Mouse (Mus musculus): Measurements from ENCODE around the gene Eno2. TPM values are rescaled to one million over a fixed set of nuclear protein-coding genes. Genes with fewer than 3 reads are reported as not detected.

The Eno2 gene
- polyA plus RNA-seq, 1 experiment from 2014 or later, result 0.39 TPM

MicroRNAs encoded within 50 kb of the gene (microRNA counts, 519-probe panel; counts per million panel counts)
- microRNA mmu-miR-141, result not detected
- 2,369 counts per million, percentile 39 among the panel's probes with 10 or more counts for microRNA mmu-miR-200c

Small RNA genes lying within 50 kb of the gene (microRNA-seq; reads per million reads assigned to microRNA genes)
- gene Mir141 (85.5 reads per million, percentile 51 among the genes with 10 or more reads in this experiment), gene Mir200c (608 reads per million, percentile 72 among the genes with 10 or more reads in this experiment)

Other genes with a start within 250 kb of the Eno2 start
- 47.0 and 59.5 TPM in 2 replicates for gene C1s1, start 227.3 kb downstream of the Eno2 start, polyA plus RNA-seq (2015; fragmentation: Nextera tagmentation; extraction: Ambion mirVana)
- not detected in 2 replicates for gene C1rb, start 199.4 kb downstream of the Eno2 start, polyA plus RNA-seq (2015; fragmentation: Nextera tagmentation; extraction: Ambion mirVana)
- gene C1s2, start 133.6 kb downstream of the Eno2 start, polyA plus RNA-seq (2015; fragmentation: Nextera tagmentation; extraction: Ambion mirVana), result not detected in 2 replicates
- gene Lpcat3, start 106.6 kb downstream of the Eno2 start, polyA plus RNA-seq (2015; fragmentation: Nextera tagmentation; extraction: Ambion mirVana), result 82.0 and 85.6 TPM in 2 replicates
- gene Emg1, start 57.5 kb downstream of the Eno2 start, polyA plus RNA-seq (2015; fragmentation: Nextera tagmentation; extraction: Ambion mirVana), result 122 and 128 TPM in 2 replicates
- gene Phb2, start 57.3 kb downstream of the Eno2 start, polyA plus RNA-seq (2015; fragmentation: Nextera tagmentation; extraction: Ambion mirVana), result 242 and 243 TPM in 2 replicates
- gene Ptpn6, start 31.0 kb downstream of the Eno2 start, polyA plus RNA-seq (2015; fragmentation: Nextera tagmentation; extraction: Ambion mirVana), result 38.1 and 43.7 TPM in 2 replicates
- gene Grcc10, start 28.3 kb downstream of the Eno2 start, polyA plus RNA-seq (2015; fragmentation: Nextera tagmentation; extraction: Ambion mirVana), result 75.9 and 76.4 TPM in 2 replicates
- gene Gm45234, start 13.7 kb downstream of the Eno2 start, polyA plus RNA-seq (2015; fragmentation: Nextera tagmentation; extraction: Ambion mirVana), result not detected in 2 replicates
- gene Atn1, start 13.1 kb downstream of the Eno2 start, polyA plus RNA-seq (2015; fragmentation: Nextera tagmentation; extraction: Ambion mirVana), result 1.3 and 2.0 TPM in 2 replicates
- gene Lrrc23, start 10.1 kb upstream of the Eno2 start, polyA plus RNA-seq (2015; fragmentation: Nextera tagmentation; extraction: Ambion mirVana), result not detected in 2 replicates
- gene Spsb2, start 39.0 kb upstream of the Eno2 start, polyA plus RNA-seq (2015; fragmentation: Nextera tagmentation; extraction: Ambion mirVana), result 9.2 and 9.5 TPM in 2 replicates
- 405 and 414 TPM in 2 replicates for gene Tpi1, start 44.6 kb upstream of the Eno2 start, polyA plus RNA-seq (2015; fragmentation: Nextera tagmentation; extraction: Ambion mirVana)
- gene Usp5, start 59.8 kb upstream of the Eno2 start, polyA plus RNA-seq (2015; fragmentation: Nextera tagmentation; extraction: Ambion mirVana), result 54.9 and 55.4 TPM in 2 replicates
- 192 and 194 TPM in 2 replicates for gene Cdca3, start 59.9 kb upstream of the Eno2 start, polyA plus RNA-seq (2015; fragmentation: Nextera tagmentation; extraction: Ambion mirVana)
- 0.29 and 0.68 TPM in 2 replicates for gene Gnb3, start 70.6 kb upstream of the Eno2 start, polyA plus RNA-seq (2015; fragmentation: Nextera tagmentation; extraction: Ambion mirVana)
- 1.6 TPM in 2 replicates for gene P3h3, start 88.1 kb upstream of the Eno2 start, polyA plus RNA-seq (2015; fragmentation: Nextera tagmentation; extraction: Ambion mirVana)
- 0.06 and 0.09 TPM in 2 replicates for gene Gpr162, start 94.3 kb upstream of the Eno2 start, polyA plus RNA-seq (2015; fragmentation: Nextera tagmentation; extraction: Ambion mirVana)
- gene Cd4, start 118.5 kb upstream of the Eno2 start, polyA plus RNA-seq (2015; fragmentation: Nextera tagmentation; extraction: Ambion mirVana), result 0.07 and 0.20 TPM in 2 replicates
- gene Lag3, start 142.0 kb upstream of the Eno2 start, polyA plus RNA-seq (2015; fragmentation: Nextera tagmentation; extraction: Ambion mirVana), result 0.13 and 0.18 TPM in 2 replicates
- 56.2 and 62.7 TPM in 2 replicates for gene Ptms, start 150.4 kb upstream of the Eno2 start, polyA plus RNA-seq (2015; fragmentation: Nextera tagmentation; extraction: Ambion mirVana)
- 119 and 127 TPM in 2 replicates for gene Mlf2, start 161.7 kb upstream of the Eno2 start, polyA plus RNA-seq (2015; fragmentation: Nextera tagmentation; extraction: Ambion mirVana)
- gene Cops7a, start 195.9 kb upstream of the Eno2 start, polyA plus RNA-seq (2015; fragmentation: Nextera tagmentation; extraction: Ambion mirVana), result 52.4 and 55.1 TPM in 2 replicates
- 0.07 TPM in 2 replicates for gene Pianp, start 227.0 kb upstream of the Eno2 start, polyA plus RNA-seq (2015; fragmentation: Nextera tagmentation; extraction: Ambion mirVana)
- gene Zfp384, start 239.5 kb upstream of the Eno2 start, polyA plus RNA-seq (2015; fragmentation: Nextera tagmentation; extraction: Ambion mirVana), result 4.1 and 4.7 TPM in 2 replicates

Measured in liver, embryonic 15.5 days (tissue).